Mouse (Mus musculus): Measurements from ENCODE around the gene Crybg2.

DNA sequence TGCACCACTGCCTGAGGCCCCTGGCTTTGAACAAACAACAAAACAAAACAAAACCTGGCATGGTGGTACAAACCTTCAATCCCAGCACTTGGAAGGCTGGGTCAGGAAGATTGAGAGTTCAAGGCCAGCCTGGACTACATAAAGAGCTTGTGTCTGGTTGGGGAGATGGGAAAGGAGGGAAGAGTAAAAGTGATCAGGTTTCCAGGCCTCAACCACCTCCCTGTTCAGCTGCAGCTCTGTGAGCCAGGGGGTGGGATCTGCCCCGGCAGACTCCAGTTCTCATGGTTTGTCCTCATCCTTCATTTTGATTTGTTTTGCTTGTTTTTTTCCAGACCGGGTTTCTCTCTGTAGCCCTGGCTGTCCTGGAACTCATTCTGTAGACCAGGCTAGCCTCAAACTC is 55.9 kb downstream of the Crybg2 start:
- no peak for TF ChIP-seq CTCF (IDR thresholded peaks at IDR 0.05; ENCODE audit: control insufficient read depth, insufficient read depth, insufficient read length)
- TF ChIP-seq MAX (IDR thresholded peaks at IDR 0.05), result no peak
- TF ChIP-seq MYOG (IDR thresholded peaks at IDR 0.05; ENCODE audit: control insufficient read depth, extremely low read depth, insufficient read length), result no peak
- no peak for TF ChIP-seq USF1 (IDR thresholded peaks at IDR 0.05; ENCODE audit: low read depth)
- no peak for TF ChIP-seq MYOD1 (IDR thresholded peaks at IDR 0.05; ENCODE audit: control insufficient read depth, insufficient read length, low read depth)
